Mouse (Mus musculus): ENCODE data around the gene Snd1. TPM values are rescaled to one million over a fixed set of nuclear protein-coding genes. Genes with fewer than 3 reads are reported as not detected.

The Snd1 gene
- polyA plus RNA-seq, 1 experiment from 2014 or later = 56.6 TPM

GRCm38 (mm10) chr6:28470017-28470602 is 4.8 kb upstream of the Snd1 start:
- Histone ChIP-seq H3K9ac (replicated peaks; ENCODE audit: low read depth) (no peak overlapping the region), H3K27ac (ENCODE audit: low read length) (no peak overlapping the region), H3K9me3 (ENCODE audit: low read length) (no peaks in the 10 kb centered on the region), H3K4me3 (ENCODE audit: low read depth, low read length) (no peak overlapping the region), H3K4me2 (replicated peaks; ENCODE audit: low read depth, low read length) (no peak overlapping the region), H3K36me3 (ENCODE audit: insufficient read depth, low read length) (no peaks in the 10 kb centered on the region), H3K27me3 (replicated peaks; ENCODE audit: insufficient read depth, low read length) (no peaks in the 10 kb centered on the region), H3K4me1 (ENCODE audit: insufficient read depth, low read depth, low read length) (no peaks in the 10 kb centered on the region)
- ATAC-seq (no peak), DNase-seq (ENCODE audit: low spot score) (no peak)
- WGBS = 44% methylated on average over 4 of the region's 4 CpGs
- TF ChIP-seq EP300 (IDR thresholded peaks at IDR 0.05) = no peak
- TF ChIP-seq CTCF (IDR thresholded peaks at IDR 0.05) = no peak

- WGBS = 76% methylated on average over 5 of the region's 5 CpGs
- ATAC-seq (no peak), DNase-seq (ENCODE audit: low spot score) (no peak)
- Histone ChIP-seq H3K4me3 (ENCODE audit: low read depth, low read length) (no peak overlapping the region), H3K4me2 (replicated peaks; ENCODE audit: low read depth, low read length) (no peak overlapping the region), H3K27ac (ENCODE audit: low read length) (no peak overlapping the region), H3K4me1 (ENCODE audit: insufficient read depth, low read depth, low read length) (no peaks in the 10 kb centered on the region), H3K27me3 (replicated peaks; ENCODE audit: insufficient read depth, low read length) (no peaks in the 10 kb centered on the region), H3K36me3 (ENCODE audit: insufficient read depth, low read length) (no peaks in the 10 kb centered on the region), H3K9ac (replicated peaks; ENCODE audit: low read depth) (no peak overlapping the region), H3K9me3 (ENCODE audit: low read length) (no peaks in the 10 kb centered on the region)
- no peak for TF ChIP-seq EP300 (IDR thresholded peaks at IDR 0.05)
- TF ChIP-seq CTCF (IDR thresholded peaks at IDR 0.05) = no peak
These were observed 4.3 kb upstream of the Snd1 start for GRCm38 (mm10) chr6:28470621-28471020.

DNA sequence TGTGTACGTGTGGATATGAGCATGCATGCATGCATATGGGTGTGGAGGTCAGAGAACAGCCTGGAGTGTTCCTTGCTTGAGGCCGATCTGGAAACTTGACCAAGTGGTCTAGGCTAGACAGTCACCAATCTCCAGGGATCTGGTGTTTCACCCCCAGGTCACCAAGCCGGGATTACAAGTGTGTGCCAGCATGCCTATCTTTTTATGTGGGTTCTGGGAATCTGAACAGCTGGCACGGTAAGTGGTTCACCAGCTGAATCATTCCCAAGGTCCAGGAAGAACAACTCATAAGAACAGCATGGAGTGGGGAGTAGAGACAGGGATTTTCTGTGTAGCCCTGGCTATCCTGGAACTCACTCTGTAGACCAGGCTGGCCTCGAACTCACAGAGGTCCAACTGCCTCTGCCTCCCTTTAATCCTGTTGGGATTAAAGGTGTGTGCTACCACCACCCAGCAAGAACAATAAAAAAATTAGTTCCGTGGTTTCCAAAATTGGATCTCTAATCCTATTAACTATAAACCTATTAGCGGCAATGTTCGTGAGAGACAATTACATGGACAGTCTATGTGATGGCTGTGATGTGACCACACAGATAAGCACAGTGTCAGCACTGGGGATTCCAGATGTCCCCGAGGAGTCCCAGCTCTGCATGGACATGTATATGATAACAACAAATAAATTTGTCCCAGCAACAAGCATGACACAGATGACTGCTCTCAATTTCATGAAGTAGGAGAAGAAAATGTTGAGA is 3.5 kb upstream of the Snd1 start:
- no peaks in the 10 kb centered on the region for H3K27me3 ChIP-seq (replicated peaks; ENCODE audit: insufficient read depth, low read length)
- no peak overlapping the region for H3K9ac ChIP-seq (replicated peaks; ENCODE audit: low read depth)
- DNase-seq (ENCODE audit: low spot score) (no peak), ATAC-seq (no peak)
- WGBS = 80% methylated on average over 9 of the region's 9 CpGs
- H3K36me3 ChIP-seq (ENCODE audit: insufficient read depth, low read length) = no peaks in the 10 kb centered on the region
- no peaks in the 10 kb centered on the region for H3K4me1 ChIP-seq (ENCODE audit: insufficient read depth, low read depth, low read length)
- no peak overlapping the region for H3K4me2 ChIP-seq (replicated peaks; ENCODE audit: low read depth, low read length)
- H3K9me3 ChIP-seq (ENCODE audit: low read length) = no peaks in the 10 kb centered on the region
- TF ChIP-seq CTCF (IDR thresholded peaks at IDR 0.05) = no peak
- TF ChIP-seq EP300 (IDR thresholded peaks at IDR 0.05) = no peak
- H3K27ac ChIP-seq (ENCODE audit: low read length) = no peak overlapping the region
- H3K4me3 ChIP-seq (ENCODE audit: low read depth, low read length) = no peak overlapping the region

GRCm38 (mm10) chr6:28474211-28474610 is 728 bp upstream of the Snd1 start:
- Histone ChIP-seq H3K27ac (ENCODE audit: low read length) (no peak overlapping the region), H3K4me2 (replicated peaks; ENCODE audit: low read depth, low read length) (no peak overlapping the region), H3K36me3 (ENCODE audit: insufficient read depth, low read length) (no peaks in the 10 kb centered on the region), H3K9ac (replicated peaks; ENCODE audit: low read depth) (no peak overlapping the region), H3K4me3 (ENCODE audit: low read depth, low read length) (no peak overlapping the region), H3K4me1 (ENCODE audit: insufficient read depth, low read depth, low read length) (no peaks in the 10 kb centered on the region), H3K27me3 (replicated peaks; ENCODE audit: insufficient read depth, low read length) (no peaks in the 10 kb centered on the region), H3K9me3 (ENCODE audit: low read length) (no peaks in the 10 kb centered on the region)
- DNase-seq (ENCODE audit: low spot score) = no peak
- TF ChIP-seq EP300 (IDR thresholded peaks at IDR 0.05) (no peak), CTCF (IDR thresholded peaks at IDR 0.05) (no peak)
- 84% methylated on average over 4 of the region's 4 CpGs for WGBS
- ATAC-seq = no peak

GRCm38 (mm10) chr6:28479865-28480751 is 5.2 kb downstream of the Snd1 start:
- no peaks in the 10 kb centered on the region for H3K27me3 ChIP-seq (replicated peaks; ENCODE audit: insufficient read depth, low read length)
- peak overlapping the region; percentile 84 for H3K4me3 ChIP-seq (ENCODE audit: low read depth, low read length)
- ATAC-seq = peak; percentile 98
- 2% methylated on average over 68 of the region's 68 CpGs for WGBS
- H3K4me2 ChIP-seq (replicated peaks; ENCODE audit: low read depth, low read length) = peak overlapping the region; percentile 93
- peak overlapping the region; percentile 92 for H3K27ac ChIP-seq (ENCODE audit: low read length)
- H3K4me1 ChIP-seq (ENCODE audit: insufficient read depth, low read depth, low read length) = 0 out of 2 replicates have a peak, but pooled peaks cover 2% of the 10 kb centered on the region
- H3K36me3 ChIP-seq (ENCODE audit: insufficient read depth, low read length) = no peaks in the 10 kb centered on the region
- peak overlapping the region; percentile 71 for H3K9ac ChIP-seq (replicated peaks; ENCODE audit: low read depth)
- TF ChIP-seq EP300 (IDR thresholded peaks at IDR 0.05) = peak; percentile 10; the same call in 1 of the 2 replicates
- TF ChIP-seq CTCF (IDR thresholded peaks at IDR 0.05) = no peak; the same call in none of the 2 replicates
- no peaks in the 10 kb centered on the region for H3K9me3 ChIP-seq (ENCODE audit: low read length)
- DNase-seq (ENCODE audit: low spot score) = peak; percentile 100

All from lung, postnatal 0 days (tissue).